In the genomic region with DNA sequence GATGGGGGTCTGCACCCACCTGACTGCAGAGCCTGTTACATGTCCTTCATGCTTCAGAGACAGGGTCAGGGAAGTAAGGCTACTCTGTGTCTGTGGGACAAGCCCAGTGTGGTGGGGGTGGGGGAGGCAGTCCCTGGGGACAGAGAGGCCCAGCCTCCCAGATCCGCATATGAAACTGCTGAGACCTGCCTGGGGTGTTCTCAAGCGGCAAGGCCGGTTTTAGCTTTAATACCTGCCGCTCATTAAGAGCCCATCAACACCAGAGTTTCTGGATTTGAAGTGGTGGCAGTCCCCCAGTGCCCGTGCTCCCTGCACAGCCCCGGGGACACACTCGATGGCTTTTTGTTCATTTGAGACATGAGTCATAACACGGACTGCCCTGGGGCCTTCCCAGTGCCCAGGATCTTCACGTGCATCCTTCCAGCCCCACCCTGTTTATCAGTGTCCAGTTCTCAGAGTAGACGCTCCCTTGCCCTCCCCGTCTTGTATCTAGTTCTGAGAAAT, we compare ENCODE assay signal across 1 mouse cellular context.
TF ChIP-seq lines count a peak whose summit lies in the region.

No protein-coding gene starts in this region.

TF ChIP-seq in ES-E14, 5 proteins besides CTCF, POLR2A, EP300 and RAD21:
- no peak for TF ChIP-seq HCFC1 (IDR thresholded peaks at IDR 0.05; ENCODE audit: borderline replicate concordance, insufficient read depth, low read length)
- TF ChIP-seq MAFK (IDR thresholded peaks at IDR 0.05; ENCODE audit: insufficient read depth, low read depth, low read length) = no peak
- no peak for TF ChIP-seq CHD2 (IDR thresholded peaks at IDR 0.05; ENCODE audit: low read depth, low read length)
- TF ChIP-seq ZNF384 (IDR thresholded peaks at IDR 0.05; ENCODE audit: low read depth, low read length) = no peak
- no peak for TF ChIP-seq ZC3H11A (IDR thresholded peaks at IDR 0.05; ENCODE audit: borderline replicate concordance, low read depth, low read length)
